Mouse (Mus musculus): Measurements from ENCODE around the gene Nme7.

Gene Nme7

DNA sequence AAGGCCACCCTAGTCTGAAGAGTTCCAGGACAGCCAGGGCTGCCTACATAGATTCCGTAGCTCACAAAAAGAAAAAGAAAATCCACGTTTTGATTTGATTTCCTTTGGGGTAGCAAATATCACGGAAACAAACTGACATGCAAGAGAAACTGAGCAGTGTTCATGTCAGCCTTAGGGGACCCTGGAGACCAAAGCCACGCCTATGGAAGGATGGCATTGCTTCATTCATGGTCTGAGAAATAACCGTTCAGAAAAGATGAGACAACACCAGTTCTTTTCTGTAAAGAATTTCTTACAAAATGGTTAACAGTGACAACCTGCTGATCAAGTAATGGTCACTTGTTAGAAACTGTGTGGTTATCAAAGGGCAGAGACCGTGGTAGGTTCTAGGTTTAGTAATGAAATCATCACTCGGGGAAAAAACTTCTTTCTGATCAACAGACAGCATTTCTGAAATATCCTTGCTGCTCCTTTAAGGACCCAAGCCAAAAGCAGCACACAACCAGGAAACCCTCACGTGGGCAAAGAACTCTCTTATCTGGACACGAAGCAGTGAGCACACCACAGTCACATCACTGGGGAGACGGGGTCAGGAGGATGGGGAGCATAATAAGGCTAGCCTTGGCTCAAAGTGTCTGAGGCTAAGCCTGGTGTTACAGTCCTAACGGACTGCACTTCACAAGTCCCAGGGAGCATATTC is 136.9 kb downstream of the Nme7 start:
- no peak for DNase-seq

DNA sequence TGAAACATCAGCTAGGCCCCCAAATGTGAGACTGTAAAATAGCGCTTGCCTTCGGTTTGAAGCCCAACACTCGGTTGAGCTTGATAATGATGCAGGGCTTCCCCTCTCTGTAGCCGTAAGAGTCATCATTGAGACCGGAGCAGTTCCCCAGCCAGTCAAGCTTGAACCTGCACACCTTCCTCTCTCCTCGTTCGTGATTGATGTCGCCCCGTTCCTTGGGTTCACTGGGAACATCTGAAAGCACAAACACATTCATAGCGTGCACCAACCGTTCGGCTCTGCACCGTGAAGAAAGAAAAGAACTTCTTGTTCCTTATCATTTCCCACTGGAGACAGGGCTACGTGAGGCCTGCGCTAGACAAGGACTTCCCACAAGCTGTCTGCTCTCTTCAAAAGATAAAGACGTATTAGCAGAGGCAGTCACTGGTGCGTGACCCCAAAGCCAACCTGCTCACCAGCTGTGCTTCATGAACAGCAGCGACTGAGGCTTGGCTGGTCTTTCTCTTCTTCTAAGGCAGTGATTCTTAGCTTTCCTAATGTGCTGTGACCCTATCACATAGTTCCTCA is 137.6 kb downstream of the Nme7 start:
- DNase-seq: no peak

- no peak for DNase-seq
Observed at GRCm38 (mm10) chr1:164445620-164446162, 141.8 kb downstream of the Nme7 start.

DNA sequence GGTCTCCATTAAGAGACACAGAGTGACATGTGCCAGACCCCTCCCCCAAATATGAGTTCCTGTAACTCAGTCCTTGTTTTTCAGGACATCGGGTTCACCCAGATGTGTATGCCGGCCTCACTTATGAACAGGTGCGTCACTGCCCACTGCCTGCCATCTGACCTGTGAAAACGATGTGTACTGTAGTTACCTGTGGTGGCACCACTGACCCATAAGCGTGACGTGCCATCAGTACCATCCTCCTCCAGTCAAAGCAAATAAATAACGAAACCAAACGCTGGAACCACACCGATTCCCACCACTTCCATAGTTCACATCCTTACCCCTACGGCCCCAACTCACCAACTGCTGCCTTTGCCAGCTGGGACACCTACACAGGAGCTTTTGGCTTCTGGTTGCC is 142.6 kb downstream of the Nme7 start:
- no peak for DNase-seq

DNA sequence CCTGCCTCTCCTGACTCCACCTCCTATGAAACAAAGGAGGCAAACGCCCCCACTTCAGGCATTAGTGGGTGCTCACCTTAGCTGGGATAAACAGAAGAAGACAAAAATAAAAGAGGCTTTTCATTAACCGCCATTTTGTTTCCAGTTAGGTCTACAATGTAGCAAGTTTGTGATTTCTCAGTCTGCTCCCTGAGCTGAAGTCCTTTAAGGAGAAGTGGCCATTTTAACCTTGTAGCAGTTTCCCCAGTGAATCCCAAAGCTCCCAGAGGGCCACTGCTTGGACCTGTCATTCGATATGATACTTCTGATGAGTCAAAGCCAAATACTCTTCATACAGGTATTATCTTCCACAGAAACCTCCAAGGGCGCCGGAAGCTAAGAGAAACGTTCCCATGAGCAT is 143.6 kb downstream of the Nme7 start:
- DNase-seq: no peak

GRCm38 (mm10) chr1:164449626-164450025 is 145.7 kb downstream of the Nme7 start:
- DNase-seq: no peak

DNA sequence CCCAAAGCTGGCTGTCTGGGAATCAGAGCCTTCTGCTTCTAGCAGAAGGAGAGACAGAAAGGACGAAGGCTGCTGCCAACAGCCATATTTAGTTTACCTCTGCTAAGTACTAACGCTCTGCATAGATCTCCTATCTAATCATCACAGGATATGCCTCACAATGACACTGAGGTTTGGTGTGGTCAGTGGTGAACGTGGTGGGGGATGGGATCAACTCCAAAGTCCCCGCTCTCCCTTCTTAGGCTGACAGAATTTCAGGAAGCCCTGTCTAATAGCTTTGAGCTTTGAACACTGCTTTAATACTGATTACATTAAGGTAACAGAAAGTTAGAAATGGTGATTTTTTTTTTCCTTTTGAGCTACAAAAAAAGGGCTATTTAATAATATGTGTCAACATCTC is 146.3 kb downstream of the Nme7 start:
- DNase-seq: no peak

- no peak for DNase-seq
Observed at GRCm38 (mm10) chr1:164450644-164451043, 146.7 kb downstream of the Nme7 start.

- no peak for DNase-seq
Observed at GRCm38 (mm10) chr1:164451346-164451745, 147.4 kb downstream of the Nme7 start.

GRCm38 (mm10) chr1:164452580-164452979 is 148.7 kb downstream of the Nme7 start:
- no peak for DNase-seq

- no peak for DNase-seq
Observed at GRCm38 (mm10) chr1:164453146-164453545, 149.2 kb downstream of the Nme7 start.

GRCm38 (mm10) chr1:164453739-164454138 is 149.8 kb downstream of the Nme7 start:
- DNase-seq: no peak

GRCm38 (mm10) chr1:164454747-164455400 is 151.0 kb downstream of the Nme7 start:
- peak; percentile 53 for DNase-seq

- no peak for DNase-seq
Observed at GRCm38 (mm10) chr1:164455614-164456013, 151.7 kb downstream of the Nme7 start.

- peak; percentile 68 for DNase-seq
Observed at GRCm38 (mm10) chr1:164456065-164456464, 152.1 kb downstream of the Nme7 start.

DNA sequence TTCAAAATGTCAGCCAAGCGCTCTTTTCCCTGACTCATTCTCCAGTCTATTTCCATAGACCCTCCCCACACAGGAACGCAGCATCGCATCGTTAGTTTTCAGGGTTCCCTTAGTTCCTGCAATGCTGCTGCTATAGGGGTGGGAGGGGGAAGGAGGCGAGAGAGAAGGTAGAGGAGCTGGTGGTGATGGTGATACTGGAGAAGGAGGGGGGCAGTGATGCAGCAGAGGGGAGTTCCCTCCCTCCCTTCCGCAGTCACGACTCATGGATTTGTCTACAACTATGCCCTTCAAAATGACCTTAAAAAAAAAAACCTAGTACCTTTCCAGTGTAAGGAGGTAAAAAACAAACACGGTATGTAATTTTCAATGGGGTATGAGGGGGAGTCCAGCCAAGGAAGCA is 152.8 kb downstream of the Nme7 start:
- no peak for DNase-seq

- peak; percentile 69 for DNase-seq
Observed at GRCm38 (mm10) chr1:164457531-164458244, 153.8 kb downstream of the Nme7 start.

- peak; percentile 83 for DNase-seq
Observed at GRCm38 (mm10) chr1:164458245-164458613, 154.3 kb downstream of the Nme7 start, which contains the start of gene Atp1b1. Atp1b1 (minus strand) TSS chr1:164458355.

DNA sequence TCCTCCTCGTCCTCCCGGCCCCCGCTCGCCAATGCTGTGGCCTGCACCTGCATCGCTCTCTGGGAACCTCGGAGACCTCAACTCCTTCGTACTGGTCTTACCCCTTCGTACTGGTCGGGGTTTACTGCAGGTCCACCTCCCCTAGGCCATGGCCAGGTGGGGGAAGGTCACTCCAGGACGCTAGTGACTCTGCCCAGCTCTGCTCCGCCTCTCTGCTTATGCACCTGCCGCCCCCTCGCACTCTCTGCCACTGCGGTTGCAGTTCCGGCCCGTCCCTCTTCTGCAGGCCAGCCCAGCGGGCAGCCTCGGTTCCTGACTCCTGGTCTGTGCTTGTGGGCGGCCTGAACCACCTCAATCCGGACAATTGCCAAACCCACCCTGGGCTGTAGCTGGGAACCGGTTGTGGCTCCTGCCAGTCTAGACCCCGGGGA is 154.7 kb downstream of the Nme7 start:
- peak; percentile 66 for DNase-seq

DNA sequence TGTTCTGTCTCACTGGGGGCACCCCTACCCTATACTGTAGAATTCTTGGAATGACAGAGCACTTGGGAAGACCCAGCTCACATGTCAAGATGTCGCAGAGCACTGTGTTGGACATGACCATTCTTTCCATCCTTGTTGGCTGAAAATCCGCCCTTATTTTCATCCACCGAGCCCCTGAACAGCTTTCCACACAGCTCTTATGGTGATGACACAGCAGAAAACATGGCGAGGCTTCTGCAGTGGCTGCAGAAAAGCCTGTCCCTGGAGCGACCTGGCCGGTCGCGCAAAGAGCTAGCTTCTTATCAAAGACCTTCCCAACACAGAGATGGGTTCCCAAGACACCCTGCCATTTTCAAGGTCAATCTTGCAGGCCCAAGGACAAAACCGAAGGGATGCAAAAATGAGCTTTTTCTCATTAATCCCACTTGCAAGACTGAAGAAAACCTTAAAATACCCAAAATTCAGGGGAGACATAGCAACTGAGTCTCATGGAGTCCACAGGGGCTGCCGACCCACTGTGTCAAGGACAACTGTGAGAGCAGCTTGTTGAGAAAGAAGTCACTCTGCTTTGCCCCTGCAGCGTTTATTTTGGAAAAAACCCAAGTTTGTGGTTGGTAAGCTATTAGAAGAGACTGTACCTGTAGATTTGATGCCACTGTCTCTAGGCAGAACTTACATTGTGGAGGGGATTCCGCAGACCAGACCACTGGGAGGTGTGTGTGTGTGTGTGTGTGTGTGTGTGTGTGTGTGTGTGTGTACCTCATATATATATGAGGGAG is 155.4 kb downstream of the Nme7 start:
- no peak for DNase-seq

- DNase-seq: no peak
Observed at GRCm38 (mm10) chr1:164460921-164461697, 157.2 kb downstream of the Nme7 start.

DNA sequence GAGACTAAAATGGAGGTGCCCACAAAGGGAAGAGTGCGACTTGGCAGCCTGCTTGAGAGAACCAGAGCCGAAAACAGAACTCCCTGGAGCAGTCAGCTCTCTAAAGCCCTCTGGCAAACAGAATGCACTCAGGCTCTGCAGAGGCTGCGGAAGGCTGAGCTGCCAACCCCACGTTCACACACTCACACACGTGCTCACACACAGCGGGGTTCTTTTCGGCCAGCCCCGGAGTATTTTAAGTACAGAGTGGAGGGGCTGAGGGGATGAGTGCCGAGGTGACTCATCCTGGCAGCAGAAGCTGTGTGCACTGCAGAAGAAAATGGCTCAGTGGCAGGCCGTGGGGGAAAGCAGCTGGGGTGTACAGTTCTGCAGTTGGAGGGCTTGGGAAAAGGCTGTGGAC is 157.8 kb downstream of the Nme7 start:
- DNase-seq: peak; percentile 32
